Mouse (Mus musculus): ENCODE measurements around the gene Vps72.
"Not testable (repeated sequence)": the region's sequence is repeated elsewhere in the genome, so short reads cannot be mapped to it uniquely, and the experiment has no call there.

The Vps72 gene

DNA sequence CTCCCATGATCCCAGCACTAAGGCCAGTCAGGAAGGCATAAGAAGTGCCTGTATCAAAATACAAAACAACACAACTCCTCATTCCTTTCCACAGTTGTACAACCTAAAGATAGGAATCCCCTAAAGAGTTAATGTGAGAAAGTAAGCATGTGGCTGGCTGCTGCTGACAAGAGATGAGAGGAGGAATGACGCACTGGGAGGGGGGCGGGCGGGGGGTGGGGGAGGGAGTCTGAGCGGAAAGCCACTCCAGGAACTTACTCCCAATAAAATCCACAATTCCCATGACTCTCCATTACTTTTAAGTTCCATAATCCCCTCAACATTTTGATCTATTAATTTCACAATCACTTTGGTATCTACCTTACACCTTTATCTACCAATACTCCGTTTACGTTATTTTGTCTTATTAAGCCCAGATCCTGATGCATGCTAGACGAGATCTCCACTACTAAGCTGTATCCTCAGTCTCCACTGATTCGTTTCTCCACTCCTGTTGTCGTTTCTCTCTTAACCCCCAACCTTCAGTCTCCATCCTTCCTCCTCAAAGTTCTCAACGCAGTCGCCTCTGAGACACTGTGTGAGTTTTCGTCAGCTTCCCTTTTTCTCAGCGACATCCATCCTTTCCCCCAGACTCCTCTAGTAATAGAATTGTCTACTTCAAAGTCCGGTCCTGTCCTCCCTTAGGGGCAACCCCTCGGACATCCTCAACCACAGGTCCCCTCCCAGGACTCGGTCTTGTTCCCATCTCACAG, 5.1 kb upstream of the Vps72 start:
- Histone ChIP-seq H3K36me3 (ENCODE audit: insufficient read depth, low read length) (peaks cover 28% of the 10 kb centered on the region), H3K4me3 (replicated peaks; ENCODE audit: low read length) (peak overlapping the region; percentile 99), H3K9me3 (ENCODE audit: low read length) (no peaks in the 10 kb centered on the region), H3K27me3 (ENCODE audit: insufficient read depth, low read length) (no peaks in the 10 kb centered on the region), H3K4me1 (replicated peaks; ENCODE audit: low read depth, low read length) (peaks cover 45% of the 10 kb centered on the region)
- no peak for TF ChIP-seq NANOG (IDR thresholded peaks at IDR 0.05; ENCODE audit: borderline replicate concordance, low read length)
- no peak for TF ChIP-seq CTCF (conservative IDR thresholded peaks at IDR 0.05; ENCODE audit: low read length)
- TF ChIP-seq POU5F1 (IDR thresholded peaks at IDR 0.05; ENCODE audit: borderline replicate concordance, low read length), result no peak

DNA sequence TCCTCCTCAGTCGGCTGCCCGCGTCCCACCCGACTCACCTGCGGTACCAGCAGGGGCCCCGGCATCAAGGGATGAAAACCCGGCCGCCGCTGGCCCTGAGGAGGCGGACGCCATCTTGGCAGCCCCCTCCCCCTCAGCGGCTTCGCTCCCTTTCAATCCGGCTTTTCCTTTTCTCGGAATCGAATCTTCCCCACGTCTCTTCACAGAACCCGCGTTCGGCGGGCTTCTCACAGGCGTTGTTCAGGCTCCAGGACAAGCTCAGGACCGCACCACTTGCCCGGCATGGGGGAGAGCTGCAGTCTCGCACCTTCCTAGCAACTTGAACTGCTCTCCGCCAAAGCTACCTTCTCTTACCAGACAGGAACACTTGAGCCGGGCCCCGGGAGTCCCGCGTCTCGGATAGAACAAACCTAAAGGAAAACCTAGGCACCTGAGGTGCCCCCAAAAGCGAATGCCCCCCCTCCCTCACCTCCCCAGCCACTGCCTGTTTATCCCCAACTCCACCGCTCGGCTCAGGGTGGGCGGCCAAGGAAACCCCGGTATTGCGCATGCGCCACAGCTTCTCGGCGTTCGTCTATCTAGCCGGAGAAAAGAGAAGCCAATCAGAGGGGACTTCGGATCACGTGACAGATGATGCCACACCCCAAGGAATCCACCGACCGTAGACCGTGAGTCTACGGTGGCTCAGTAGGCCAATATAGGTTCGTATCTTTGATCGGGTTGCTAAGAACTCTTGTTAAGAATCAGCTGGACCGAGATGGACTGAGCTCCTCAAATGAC, 4.3 kb upstream of the Vps72 start, which contains the start of gene Pip5k1a:
Gene Pip5k1a (minus strand): TSS at position 593 of the 780 bp plus-strand sequence.
- Histone ChIP-seq H3K4me1 (replicated peaks; ENCODE audit: low read depth, low read length) (peaks cover 39% of the 10 kb centered on the region), H3K9me3 (ENCODE audit: low read length) (no peaks in the 10 kb centered on the region)
- TF ChIP-seq CTCF (conservative IDR thresholded peaks at IDR 0.05; ENCODE audit: low read length), result 0 out of 2 replicates have a peak, but pooled peaks have one; percentile 2
- TF ChIP-seq POU5F1 (IDR thresholded peaks at IDR 0.05; ENCODE audit: borderline replicate concordance, low read length), result no peak

GRCm38 (mm10) chr3:95107308-95107707, 3.5 kb upstream of the Vps72 start:
- Histone ChIP-seq H3K36me3 (ENCODE audit: insufficient read depth, low read length) (peaks cover 12% of the 10 kb centered on the region), H3K4me1 (replicated peaks; ENCODE audit: low read depth, low read length) (peaks cover 41% of the 10 kb centered on the region), H3K4me3 (replicated peaks; ENCODE audit: low read length) (peak overlapping the region; percentile 99)
- not testable (repeated sequence) for H3K9me3 ChIP-seq (ENCODE audit: low read length); H3K27me3 ChIP-seq (ENCODE audit: insufficient read depth, low read length)

More for the DNA sequence above, 4.3 kb upstream of the Vps72 start, which contains the start of gene Pip5k1a:
- Histone ChIP-seq H3K36me3 (ENCODE audit: insufficient read depth, low read length) (peaks cover 20% of the 10 kb centered on the region), H3K27me3 (ENCODE audit: insufficient read depth, low read length) (no peaks in the 10 kb centered on the region), H3K4me3 (replicated peaks; ENCODE audit: low read length) (peak within 1 kb of the TSS; percentile 99)

- Histone ChIP-seq H3K9me3 (ENCODE audit: low read length) (no peaks in the 10 kb centered on the region), H3K36me3 (ENCODE audit: insufficient read depth, low read length) (peaks cover 10% of the 10 kb centered on the region), H3K4me1 (replicated peaks; ENCODE audit: low read depth, low read length) (peaks cover 44% of the 10 kb centered on the region), H3K27me3 (ENCODE audit: insufficient read depth, low read length) (no peaks in the 10 kb centered on the region), H3K4me3 (replicated peaks; ENCODE audit: low read length) (no peak overlapping the region)
- peak; percentile 9; the same call in 1 of the 2 replicates for TF ChIP-seq CTCF (conservative IDR thresholded peaks at IDR 0.05; ENCODE audit: low read length)
- no peak for TF ChIP-seq POU5F1 (IDR thresholded peaks at IDR 0.05; ENCODE audit: borderline replicate concordance, low read length)
- no peak for TF ChIP-seq NANOG (IDR thresholded peaks at IDR 0.05; ENCODE audit: borderline replicate concordance, low read length)
Measured at GRCm38 (mm10) chr3:95107898-95108297, 2.9 kb upstream of the Vps72 start.

GRCm38 (mm10) chr3:95112760-95113159, 1.9 kb downstream of the Vps72 start:
- TF ChIP-seq POU5F1 (IDR thresholded peaks at IDR 0.05; ENCODE audit: borderline replicate concordance, low read length) (no peak), NANOG (IDR thresholded peaks at IDR 0.05; ENCODE audit: borderline replicate concordance, low read length) (no peak), CTCF (conservative IDR thresholded peaks at IDR 0.05; ENCODE audit: low read length) (no peak)
- H3K4me3 ChIP-seq (replicated peaks; ENCODE audit: low read length), result no peak overlapping the region
- peaks cover 42% of the 10 kb centered on the region for H3K4me1 ChIP-seq (replicated peaks; ENCODE audit: low read depth, low read length)
- H3K27me3 ChIP-seq (ENCODE audit: insufficient read depth, low read length), result no peaks in the 10 kb centered on the region
- no peaks in the 10 kb centered on the region for H3K9me3 ChIP-seq (ENCODE audit: low read length)
- peaks cover 38% of the 10 kb centered on the region for H3K36me3 ChIP-seq (ENCODE audit: insufficient read depth, low read length)

- TF ChIP-seq NANOG (IDR thresholded peaks at IDR 0.05; ENCODE audit: borderline replicate concordance, low read length) (no peak), POU5F1 (IDR thresholded peaks at IDR 0.05; ENCODE audit: borderline replicate concordance, low read length) (no peak), CTCF (conservative IDR thresholded peaks at IDR 0.05; ENCODE audit: low read length) (no peak)
Measured at GRCm38 (mm10) chr3:95117751-95118150, 6.9 kb downstream of the Vps72 start.

GRCm38 (mm10) chr3:95121580-95121979, 10.8 kb downstream of the Vps72 start:
- no peaks in the 10 kb centered on the region for H3K27me3 ChIP-seq (ENCODE audit: insufficient read depth, low read length)
- peaks cover 68% of the 10 kb centered on the region for H3K36me3 ChIP-seq (ENCODE audit: insufficient read depth, low read length)
- H3K9me3 ChIP-seq (ENCODE audit: low read length), result no peaks in the 10 kb centered on the region
- H3K4me1 ChIP-seq (replicated peaks; ENCODE audit: low read depth, low read length), result peaks cover 20% of the 10 kb centered on the region
- no peak overlapping the region for H3K4me3 ChIP-seq (replicated peaks; ENCODE audit: low read length)
- TF ChIP-seq CTCF (conservative IDR thresholded peaks at IDR 0.05; ENCODE audit: low read length) (no peak), NANOG (IDR thresholded peaks at IDR 0.05; ENCODE audit: borderline replicate concordance, low read length) (no peak), POU5F1 (IDR thresholded peaks at IDR 0.05; ENCODE audit: borderline replicate concordance, low read length) (no peak)

More at GRCm38 (mm10) chr3:95117751-95118150, 6.9 kb downstream of the Vps72 start:
- Histone ChIP-seq H3K36me3 (ENCODE audit: insufficient read depth, low read length) (peaks cover 85% of the 10 kb centered on the region), H3K9me3 (ENCODE audit: low read length) (no peaks in the 10 kb centered on the region), H3K27me3 (ENCODE audit: insufficient read depth, low read length) (no peaks in the 10 kb centered on the region), H3K4me1 (replicated peaks; ENCODE audit: low read depth, low read length) (peaks cover 26% of the 10 kb centered on the region), H3K4me3 (replicated peaks; ENCODE audit: low read length) (no peak overlapping the region)

DNA sequence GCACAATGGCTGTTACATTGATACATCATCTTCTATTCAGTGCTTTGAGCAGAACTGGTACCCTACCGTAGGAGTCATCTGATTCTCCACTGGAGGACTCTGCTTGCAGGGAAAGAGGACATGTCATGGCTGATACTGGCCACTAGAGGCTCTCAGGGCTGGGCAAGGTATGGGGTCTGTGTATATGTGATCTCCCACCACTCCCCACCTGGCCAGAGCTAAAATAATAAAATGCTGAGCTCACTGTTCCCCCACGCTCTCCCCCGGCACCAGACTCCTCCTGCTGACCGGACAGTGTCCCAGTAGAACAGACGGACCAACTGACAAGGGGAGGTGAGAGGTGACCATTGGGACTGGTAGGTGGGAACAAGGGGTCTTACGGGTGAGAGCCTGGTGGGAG, 13.4 kb downstream of the Vps72 start, which contains the start of gene Tmod4:
Gene Tmod4 (plus strand): TSS at position 231 of the 400 bp plus-strand sequence.
- Histone ChIP-seq H3K9me3 (ENCODE audit: low read length) (no peaks in the 10 kb centered on the region), H3K4me1 (replicated peaks; ENCODE audit: low read depth, low read length) (peaks cover 42% of the 10 kb centered on the region), H3K4me3 (replicated peaks; ENCODE audit: low read length) (no peak within 1 kb of the TSS), H3K27me3 (ENCODE audit: insufficient read depth, low read length) (no peaks in the 10 kb centered on the region), H3K36me3 (ENCODE audit: insufficient read depth, low read length) (peaks cover 58% of the 10 kb centered on the region)
- TF ChIP-seq POU5F1 (IDR thresholded peaks at IDR 0.05; ENCODE audit: borderline replicate concordance, low read length), result no peak
- no peak for TF ChIP-seq NANOG (IDR thresholded peaks at IDR 0.05; ENCODE audit: borderline replicate concordance, low read length)
- peak; percentile 79 for TF ChIP-seq CTCF (conservative IDR thresholded peaks at IDR 0.05; ENCODE audit: low read length)

Measured in E14TG2a.4 (cell line).